Mouse (Mus musculus) stomach, embryonic 14.5 days (tissue): ENCODE measurements around the gene Socs3. TPM values are rescaled to one million over a fixed set of nuclear protein-coding genes. Genes with fewer than 3 reads are reported as not detected.
A peak's percentile ranks its signal among the peaks of the same experiment; 100 is the strongest.

Source experiments
- ATAC-seq: fragments of 200-750 bp; cut with Nextera tagmentation; 2 replicates; pipeline ENCODE4 v1.8.0; 2017; ENCODE audit warnings: low read depth, moderate TSS enrichment; ENCODE audit not compliant: insufficient number of reproducible peaks, insufficient read depth, low FRiP score
- H3K27ac ChIP-seq: fragments of 300-500 bp; sonication (generic); 2 replicates; pipeline ENCODE4 v1.5.1; 2014; ENCODE audit warnings: mild to moderate bottlenecking, low read length, moderate library complexity, mixed read lengths
- H3K27me3 ChIP-seq: fragments of 300-500 bp; sonication (generic); 2 replicates; pipeline ENCODE4 v1.6.1; 2014; ENCODE audit warnings: low read length, control low read depth, mixed read lengths; ENCODE audit not compliant: control insufficient read depth, insufficient read depth
- H3K36me3 ChIP-seq: fragments of 300-500 bp; sonication (generic); 2 replicates; pipeline ENCODE4 v1.6.1; 2014; ENCODE audit warnings: mild to moderate bottlenecking, control low read depth, low read length, moderate library complexity, mixed read lengths; ENCODE audit not compliant: control insufficient read depth, insufficient read depth
- H3K4me1 ChIP-seq: fragments of 300-500 bp; sonication (generic); 2 replicates; pipeline ENCODE4 v1.6.1; 2014; ENCODE audit warnings: low read length, control low read depth, mixed read lengths; ENCODE audit not compliant: control insufficient read depth, insufficient read depth
- H3K4me2 ChIP-seq: fragments of 300-500 bp; sonication (generic); replicated peaks from 2 replicates; pipeline ENCODE4 v1.6.1; 2014; ENCODE audit warnings: low read depth, low read length, control low read depth
- H3K4me3 ChIP-seq: fragments of 300-500 bp; sonication (generic); 2 replicates; pipeline ENCODE4 v1.5.1; 2014; ENCODE audit warnings: low read depth, low read length, control low read depth
- H3K9ac ChIP-seq: fragments of 300-500 bp; sonication (generic); replicated peaks from 2 replicates; pipeline ENCODE4 v1.6.1; 2014; ENCODE audit warnings: low read depth, mild to moderate bottlenecking, control low read depth, low read length, moderate library complexity, mixed read lengths
- H3K9me3 ChIP-seq: fragments of 300-500 bp; sonication (generic); 2 replicates; pipeline ENCODE4 v1.6.1; 2016; ENCODE audit warnings: low read depth, low read length, control low read depth; ENCODE audit not compliant: control insufficient read depth
- WGBS: fragments of 180-500 bp; shearing (Covaris S2); extraction: QIAGEN DNeasy Blood & Tissue Kit; methylation state at CpG from one replicate; pipeline ENCODE4 v1.1.7; 2014; 5-methylcytosine and 5-hydroxymethylcytosine counted together
- polyA plus RNA-seq: library from polyadenylated mRNA; unstranded; fragments of >200 nt; fragmentation: Nextera tagmentation; extraction: Ambion mirVana; gene quantifications from 2 replicates; pipeline ENCODE4 v1.2.1, GENCODE M21; 2014

Socs3 gene
- polyA plus RNA-seq, 1 experiment from 2014 or later = 9.2 TPM

GRCm38 (mm10) chr11:117972656-117973558 is 3.1 kb upstream of the Socs3 start:
- no peak overlapping the region for H3K4me2 ChIP-seq
- H3K9me3 ChIP-seq = no peaks in the 10 kb centered on the region
- H3K4me3 ChIP-seq = no peak overlapping the region
- no peaks in the 10 kb centered on the region for H3K27me3 ChIP-seq
- no peak overlapping the region for H3K9ac ChIP-seq
- H3K27ac ChIP-seq = no peak overlapping the region
- peaks cover 21% of the 10 kb centered on the region for H3K4me1 ChIP-seq
- no peak for ATAC-seq
- WGBS = 70% methylated on average over 11 of the region's 11 CpGs
- no peaks in the 10 kb centered on the region for H3K36me3 ChIP-seq

GRCm38 (mm10) chr11:117971646-117972242 is 1.9 kb upstream of the Socs3 start:
- ATAC-seq = no peak
- Histone ChIP-seq H3K4me2 (no peak overlapping the region), H3K4me3 (no peak overlapping the region), H3K27ac (no peak overlapping the region), H3K9ac (no peak overlapping the region), H3K4me1 (peaks cover 29% of the 10 kb centered on the region), H3K36me3 (peaks cover 4% of the 10 kb centered on the region; the same call in 1 of the 2 replicates), H3K9me3 (no peaks in the 10 kb centered on the region), H3K27me3 (no peaks in the 10 kb centered on the region)
- WGBS = 57% methylated on average over 2 of the region's 2 CpGs

DNA sequence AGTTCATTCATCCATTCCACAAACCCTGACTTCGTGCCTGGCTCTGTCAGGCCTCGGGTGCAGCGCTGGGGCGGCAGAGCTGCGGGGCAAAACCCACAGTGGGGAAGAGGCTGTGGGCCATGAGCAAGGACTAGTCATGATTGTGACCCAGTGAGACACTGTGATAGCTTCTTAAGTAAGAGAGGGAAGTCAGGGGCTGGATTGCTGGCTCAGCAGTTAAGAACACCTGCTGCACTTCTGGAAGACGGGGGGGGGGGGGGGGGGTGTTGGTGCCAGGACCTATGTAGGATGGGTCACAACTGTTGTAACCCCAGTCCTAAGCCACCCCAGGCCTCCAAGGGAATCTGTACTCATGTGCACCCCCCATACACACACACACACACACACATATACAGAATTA is 1.3 kb upstream of the Socs3 start:
- no peak overlapping the region for H3K4me3 ChIP-seq
- H3K9me3 ChIP-seq = no peaks in the 10 kb centered on the region
- H3K4me2 ChIP-seq = no peak overlapping the region
- 75% methylated on average over 5 of the region's 6 CpGs for WGBS
- H3K27ac ChIP-seq = no peak overlapping the region
- ATAC-seq = no peak
- H3K27me3 ChIP-seq = no peaks in the 10 kb centered on the region
- H3K36me3 ChIP-seq = peaks cover 7% of the 10 kb centered on the region; the same call in 1 of the 2 replicates
- no peak overlapping the region for H3K9ac ChIP-seq
- H3K4me1 ChIP-seq = peaks cover 32% of the 10 kb centered on the region

DNA sequence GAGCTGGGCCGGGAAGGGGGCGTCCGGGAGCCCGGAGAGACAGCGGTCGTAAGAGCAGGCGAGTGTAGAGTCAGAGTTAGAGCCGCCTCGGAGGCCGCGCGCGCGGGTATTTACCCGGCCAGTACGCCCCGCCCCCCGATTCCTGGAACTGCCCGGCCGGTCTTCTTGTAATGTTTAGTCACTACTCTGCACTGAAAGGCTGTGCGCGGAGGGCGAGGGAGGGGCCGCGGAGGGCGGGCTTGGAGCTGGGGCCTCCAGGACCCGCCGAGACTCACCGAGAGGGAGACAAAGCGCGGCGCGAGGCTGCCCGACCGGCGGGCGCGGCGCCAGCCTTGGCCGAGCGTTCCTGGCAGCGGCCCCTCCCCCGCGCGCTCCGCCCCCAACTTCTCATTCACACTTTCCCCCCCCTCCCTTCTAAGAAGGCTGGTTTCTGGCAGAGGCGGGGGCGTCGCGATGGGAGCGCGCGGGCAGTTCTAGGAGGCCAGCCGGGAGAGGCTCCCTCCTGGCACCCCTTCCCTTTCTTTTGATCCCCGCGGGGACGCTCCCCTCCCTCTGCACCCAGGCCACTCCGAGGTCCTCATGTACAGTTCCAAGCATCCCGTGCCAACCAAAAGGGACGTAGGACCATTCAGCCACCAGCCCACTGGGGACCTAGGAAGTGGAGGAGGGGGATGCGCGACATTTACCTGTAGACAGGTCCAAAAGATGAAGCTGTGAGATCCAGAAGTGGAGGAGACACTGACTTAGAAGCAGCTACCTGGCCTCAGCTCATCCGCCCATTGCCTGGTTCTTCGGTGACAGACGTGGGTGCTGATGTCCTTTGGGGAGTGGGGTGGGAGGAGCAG is 525 bp downstream of the Socs3 start:
- H3K9ac ChIP-seq = peak overlapping the region; percentile 83
- peak overlapping the region; percentile 94 for H3K27ac ChIP-seq
- H3K4me1 ChIP-seq = peaks cover 33% of the 10 kb centered on the region
- H3K4me2 ChIP-seq = peak overlapping the region; percentile 98
- H3K27me3 ChIP-seq = no peaks in the 10 kb centered on the region
- peak overlapping the region; percentile 46 for H3K4me3 ChIP-seq
- H3K36me3 ChIP-seq = peaks cover 7% of the 10 kb centered on the region; the same call in 1 of the 2 replicates
- ATAC-seq = peak; percentile 94
- under 1% methylated on average over 65 of the region's 65 CpGs for WGBS
- no peaks in the 10 kb centered on the region for H3K9me3 ChIP-seq

GRCm38 (mm10) chr11:117968716-117969099 is 1.1 kb downstream of the Socs3 start:
- H3K9me3 ChIP-seq = no peaks in the 10 kb centered on the region
- no peak; the same call in 1 of the 2 replicates for ATAC-seq
- H3K4me3 ChIP-seq = peak overlapping the region; percentile 46
- H3K9ac ChIP-seq = peak overlapping the region; percentile 83
- H3K36me3 ChIP-seq = peaks cover 7% of the 10 kb centered on the region; the same call in 1 of the 2 replicates
- H3K4me2 ChIP-seq = peak overlapping the region; percentile 98
- H3K4me1 ChIP-seq = peaks cover 37% of the 10 kb centered on the region
- peak overlapping the region; percentile 94 for H3K27ac ChIP-seq
- no peaks in the 10 kb centered on the region for H3K27me3 ChIP-seq
- WGBS = under 1% methylated on average over 34 of the region's 34 CpGs

- Histone ChIP-seq H3K27me3 (no peaks in the 10 kb centered on the region), H3K4me3 (peak overlapping the region; percentile 46), H3K4me1 (peaks cover 40% of the 10 kb centered on the region), H3K9ac (peak overlapping the region; percentile 83), H3K9me3 (no peaks in the 10 kb centered on the region), H3K4me2 (peak overlapping the region; percentile 98), H3K27ac (peak overlapping the region; percentile 94), H3K36me3 (peaks cover 7% of the 10 kb centered on the region; the same call in 1 of the 2 replicates)
- no peak for ATAC-seq
- under 1% methylated on average over 59 of the region's 64 CpGs for WGBS
Observed at GRCm38 (mm10) chr11:117968016-117968671, 1.7 kb downstream of the Socs3 start.

DNA sequence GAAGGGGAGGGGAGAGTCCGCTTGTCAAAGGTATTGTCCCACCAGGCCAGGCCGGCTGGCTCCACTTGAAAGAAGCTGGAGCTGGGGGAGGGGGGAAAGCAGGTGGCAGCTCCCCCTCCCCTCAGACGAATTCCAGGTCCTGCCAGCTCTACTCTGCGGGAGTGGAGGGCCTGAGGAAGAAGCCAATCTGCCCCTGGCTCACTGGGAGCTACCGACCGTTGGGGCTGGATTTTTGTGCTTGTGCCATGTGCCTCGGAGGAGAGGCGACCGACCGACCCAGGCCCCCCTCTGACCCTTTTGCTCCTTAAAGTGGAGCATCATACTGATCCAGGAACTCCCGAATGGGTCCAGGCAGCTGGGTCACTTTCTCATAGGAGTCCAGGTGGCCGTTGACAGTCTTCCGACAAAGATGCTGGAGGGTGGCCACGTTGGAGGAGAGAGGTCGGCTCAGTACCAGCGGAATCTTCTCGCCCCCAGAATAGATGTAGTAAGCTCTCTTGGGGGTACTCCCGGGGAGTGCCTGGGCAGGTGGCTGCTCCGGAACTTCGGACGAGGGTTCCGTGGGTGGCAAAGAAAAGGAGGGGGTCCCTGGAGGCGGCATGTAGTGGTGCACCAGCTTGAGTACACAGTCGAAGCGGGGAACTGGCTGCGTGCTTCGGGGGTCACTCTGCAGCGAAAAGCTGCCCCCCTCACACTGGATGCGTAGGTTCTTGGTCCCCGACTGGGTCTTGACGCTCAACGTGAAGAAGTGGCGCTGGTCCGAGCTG is 2.4 kb downstream of the Socs3 start:
- Histone ChIP-seq H3K9me3 (no peaks in the 10 kb centered on the region), H3K27me3 (no peaks in the 10 kb centered on the region), H3K4me1 (peaks cover 47% of the 10 kb centered on the region), H3K4me3 (peak overlapping the region; percentile 46), H3K9ac (peak overlapping the region; percentile 83), H3K36me3 (peaks cover 7% of the 10 kb centered on the region; the same call in 1 of the 2 replicates), H3K27ac (no peak overlapping the region), H3K4me2 (peak overlapping the region; percentile 98)
- 8% methylated on average over 32 of the region's 34 CpGs for WGBS
- no peak for ATAC-seq
